Mouse (Mus musculus): ENCODE results near the gene Add2.

DNA sequence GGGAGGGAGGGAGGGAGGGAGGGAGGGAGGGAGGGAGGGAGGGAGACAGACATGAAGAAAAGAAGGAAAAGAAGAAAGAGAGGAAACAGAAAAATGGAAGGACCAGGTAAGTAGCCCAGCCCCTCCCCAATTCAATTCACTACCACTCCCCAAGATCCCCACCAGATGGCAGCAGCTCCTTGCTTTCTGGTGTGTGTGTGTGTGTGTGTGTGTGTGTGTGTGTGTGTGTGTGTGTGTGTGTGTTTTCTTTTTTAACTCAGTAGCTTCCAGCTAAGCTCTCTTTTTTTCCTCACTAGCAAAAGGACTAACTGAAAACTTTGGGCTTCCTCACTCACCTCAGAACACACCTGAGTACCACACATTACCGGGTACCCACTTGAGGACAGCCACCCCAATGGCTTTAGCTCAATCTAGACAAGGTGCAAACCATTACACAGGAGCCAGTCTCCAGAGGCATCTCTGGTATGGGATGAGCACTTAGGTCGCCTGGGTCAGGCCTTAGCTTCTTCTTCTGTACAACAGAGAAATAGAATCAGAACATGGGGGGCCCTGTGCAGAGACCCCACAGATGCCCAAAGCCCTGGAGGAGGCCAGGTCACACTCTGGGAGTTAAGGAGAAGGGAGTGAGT, 98.6 kb downstream of the Add2 start:
- TF ChIP-seq GATA1 (IDR thresholded peaks at IDR 0.05; ENCODE audit: borderline replicate concordance, low read length), result no peak
- TF ChIP-seq FLI1 (IDR thresholded peaks at IDR 0.05; ENCODE audit: low read length), result no peak
